Mouse (Mus musculus): ENCODE results near the gene Suz12. TPM values are rescaled to one million over a fixed set of nuclear protein-coding genes. Genes with fewer than 3 reads are reported as not detected.

The Suz12 gene
- total and polyA plus RNA-seq, 2 experiments from 2014 or later = 9.2 to 18.7 TPM

- WGBS = 91% methylated on average over 4 of the region's 4 CpGs
- no peak for TF ChIP-seq CTCF (IDR thresholded peaks at IDR 0.05)
- DNase-seq (ENCODE audit: low spot score) (no peak), ATAC-seq (ENCODE audit: low FRiP score) (no peak)
- no peak overlapping the region for H3K9ac ChIP-seq (replicated peaks; ENCODE audit: low read length, poor library complexity, severe bottlenecking)
- H3K27ac ChIP-seq (ENCODE audit: low read depth, low read length) = no peak overlapping the region
- H3K4me2 ChIP-seq (ENCODE audit: low read depth, low read length, poor library complexity, severe bottlenecking) = no peak overlapping the region
- no peaks in the 10 kb centered on the region for H3K9me3 ChIP-seq (ENCODE audit: low read length)
- H3K27me3 ChIP-seq (ENCODE audit: insufficient read depth, low read length) = no peaks in the 10 kb centered on the region
- no peak overlapping the region for H3K4me3 ChIP-seq (ENCODE audit: low read depth, low read length)
- H3K4me1 ChIP-seq (ENCODE audit: insufficient read depth, low read length) = no peaks in the 10 kb centered on the region
- H3K36me3 ChIP-seq (ENCODE audit: insufficient read depth, low read length) = no peaks in the 10 kb centered on the region
Measured at GRCm38 (mm10) chr11:79986886-79987285, 6.0 kb upstream of the Suz12 start.

- DNase-seq (ENCODE audit: low spot score) (no peak), ATAC-seq (ENCODE audit: low FRiP score) (no peak)
- Histone ChIP-seq H3K9me3 (ENCODE audit: low read length) (no peaks in the 10 kb centered on the region), H3K9ac (replicated peaks; ENCODE audit: low read length, poor library complexity, severe bottlenecking) (no peak overlapping the region), H3K36me3 (ENCODE audit: insufficient read depth, low read length) (no peaks in the 10 kb centered on the region), H3K27me3 (ENCODE audit: insufficient read depth, low read length) (no peaks in the 10 kb centered on the region), H3K4me2 (ENCODE audit: low read depth, low read length, poor library complexity, severe bottlenecking) (no peak overlapping the region), H3K27ac (ENCODE audit: low read depth, low read length) (no peak overlapping the region), H3K4me1 (ENCODE audit: insufficient read depth, low read length) (no peaks in the 10 kb centered on the region), H3K4me3 (ENCODE audit: low read depth, low read length) (no peak overlapping the region)
- 84% methylated on average over 2 of the region's 3 CpGs for WGBS
- no peak for TF ChIP-seq CTCF (IDR thresholded peaks at IDR 0.05)
Measured at GRCm38 (mm10) chr11:79987896-79988295, 5.0 kb upstream of the Suz12 start.

GRCm38 (mm10) chr11:79990120-79990519 lies 2.8 kb upstream of the Suz12 start:
- Histone ChIP-seq H3K9me3 (ENCODE audit: low read length) (no peaks in the 10 kb centered on the region), H3K27me3 (ENCODE audit: insufficient read depth, low read length) (no peaks in the 10 kb centered on the region), H3K4me3 (ENCODE audit: low read depth, low read length) (no peak overlapping the region), H3K9ac (replicated peaks; ENCODE audit: low read length, poor library complexity, severe bottlenecking) (no peak overlapping the region), H3K4me1 (ENCODE audit: insufficient read depth, low read length) (peaks cover under 1% of the 10 kb centered on the region; the same call in 1 of the 2 replicates), H3K4me2 (ENCODE audit: low read depth, low read length, poor library complexity, severe bottlenecking) (no peak overlapping the region), H3K36me3 (ENCODE audit: insufficient read depth, low read length) (no peaks in the 10 kb centered on the region), H3K27ac (ENCODE audit: low read depth, low read length) (no peak overlapping the region)
- ATAC-seq (ENCODE audit: low FRiP score) (no peak), DNase-seq (ENCODE audit: low spot score) (no peak)
- WGBS = 93% methylated on average over 2 of the region's 2 CpGs
- no peak for TF ChIP-seq CTCF (IDR thresholded peaks at IDR 0.05)

GRCm38 (mm10) chr11:79991600-79991999 lies 1.3 kb upstream of the Suz12 start:
- no peak for TF ChIP-seq CTCF (IDR thresholded peaks at IDR 0.05)
- no peak overlapping the region for H3K4me2 ChIP-seq (ENCODE audit: low read depth, low read length, poor library complexity, severe bottlenecking)
- no peak for ATAC-seq (ENCODE audit: low FRiP score)

GRCm38 (mm10) chr11:79992035-79992591 lies 793 bp upstream of the Suz12 start:
- ATAC-seq (ENCODE audit: low FRiP score) (no peak), DNase-seq (ENCODE audit: low spot score) (no peak)
- no peak for TF ChIP-seq CTCF (IDR thresholded peaks at IDR 0.05)
- H3K36me3 ChIP-seq (ENCODE audit: insufficient read depth, low read length) = no peaks in the 10 kb centered on the region
- no peaks in the 10 kb centered on the region for H3K27me3 ChIP-seq (ENCODE audit: insufficient read depth, low read length)
- H3K4me1 ChIP-seq (ENCODE audit: insufficient read depth, low read length) = peaks cover 3% of the 10 kb centered on the region; the same call in 1 of the 2 replicates
- H3K9me3 ChIP-seq (ENCODE audit: low read length) = no peaks in the 10 kb centered on the region
- 29% methylated on average over 20 of the region's 21 CpGs for WGBS
- peak overlapping the region; percentile 74 for H3K4me2 ChIP-seq (ENCODE audit: low read depth, low read length, poor library complexity, severe bottlenecking)
- H3K9ac ChIP-seq (replicated peaks; ENCODE audit: low read length, poor library complexity, severe bottlenecking) = peak overlapping the region; percentile 59
- H3K27ac ChIP-seq (ENCODE audit: low read depth, low read length) = peak overlapping the region; percentile 60
- H3K4me3 ChIP-seq (ENCODE audit: low read depth, low read length) = peak overlapping the region; percentile 95

More at GRCm38 (mm10) chr11:79991600-79991999, 1.3 kb upstream of the Suz12 start:
- Histone ChIP-seq H3K4me3 (ENCODE audit: low read depth, low read length) (no peak overlapping the region), H3K9me3 (ENCODE audit: low read length) (no peaks in the 10 kb centered on the region), H3K9ac (replicated peaks; ENCODE audit: low read length, poor library complexity, severe bottlenecking) (no peak overlapping the region), H3K36me3 (ENCODE audit: insufficient read depth, low read length) (no peaks in the 10 kb centered on the region), H3K27ac (ENCODE audit: low read depth, low read length) (no peak overlapping the region), H3K27me3 (ENCODE audit: insufficient read depth, low read length) (no peaks in the 10 kb centered on the region), H3K4me1 (ENCODE audit: insufficient read depth, low read length) (peaks cover 3% of the 10 kb centered on the region; the same call in 1 of the 2 replicates)
- 93% methylated on average over 5 of the region's 5 CpGs for WGBS
- DNase-seq (ENCODE audit: low spot score) = no peak

GRCm38 (mm10) chr11:79993356-79994270 lies 707 bp downstream of the Suz12 start:
- Histone ChIP-seq H3K4me3 (ENCODE audit: low read depth, low read length) (peak overlapping the region; percentile 95), H3K27ac (ENCODE audit: low read depth, low read length) (peak overlapping the region; percentile 84), H3K36me3 (ENCODE audit: insufficient read depth, low read length) (no peaks in the 10 kb centered on the region), H3K4me1 (ENCODE audit: insufficient read depth, low read length) (peaks cover 3% of the 10 kb centered on the region; the same call in 1 of the 2 replicates), H3K9ac (replicated peaks; ENCODE audit: low read length, poor library complexity, severe bottlenecking) (peak overlapping the region; percentile 80), H3K27me3 (ENCODE audit: insufficient read depth, low read length) (no peaks in the 10 kb centered on the region), H3K4me2 (ENCODE audit: low read depth, low read length, poor library complexity, severe bottlenecking) (peak overlapping the region; percentile 63), H3K9me3 (ENCODE audit: low read length) (no peaks in the 10 kb centered on the region)
- ATAC-seq (ENCODE audit: low FRiP score) (peak; percentile 8; the same call in 1 of the 2 replicates), DNase-seq (ENCODE audit: low spot score) (peak; percentile 5)
- no peak for TF ChIP-seq CTCF (IDR thresholded peaks at IDR 0.05)
- WGBS = under 1% methylated on average over 57 of the region's 74 CpGs
